Mouse (Mus musculus): ENCODE measurements around the gene Fem1b.

- TF ChIP-seq MYOD1 (IDR thresholded peaks at IDR 0.05; ENCODE audit: control insufficient read depth in 1 of 3, insufficient read length in 2 of 3, low read depth in 2 of 3) (no peak), USF1 (IDR thresholded peaks at IDR 0.05; ENCODE audit: low read depth) (no peak), POLR2AphosphoS2 (IDR thresholded peaks at IDR 0.05; ENCODE audit: insufficient read length, low read depth) (no peak), POLR2A (IDR thresholded peaks at IDR 0.05; ENCODE audit: insufficient read length, low read depth) (no peak)
Measured at GRCm38 (mm10) chr9:62827939-62828652, 16.4 kb upstream of the Fem1b start.
